11 mouse cellular contexts compared by ENCODE assay signal in the genomic region with DNA sequence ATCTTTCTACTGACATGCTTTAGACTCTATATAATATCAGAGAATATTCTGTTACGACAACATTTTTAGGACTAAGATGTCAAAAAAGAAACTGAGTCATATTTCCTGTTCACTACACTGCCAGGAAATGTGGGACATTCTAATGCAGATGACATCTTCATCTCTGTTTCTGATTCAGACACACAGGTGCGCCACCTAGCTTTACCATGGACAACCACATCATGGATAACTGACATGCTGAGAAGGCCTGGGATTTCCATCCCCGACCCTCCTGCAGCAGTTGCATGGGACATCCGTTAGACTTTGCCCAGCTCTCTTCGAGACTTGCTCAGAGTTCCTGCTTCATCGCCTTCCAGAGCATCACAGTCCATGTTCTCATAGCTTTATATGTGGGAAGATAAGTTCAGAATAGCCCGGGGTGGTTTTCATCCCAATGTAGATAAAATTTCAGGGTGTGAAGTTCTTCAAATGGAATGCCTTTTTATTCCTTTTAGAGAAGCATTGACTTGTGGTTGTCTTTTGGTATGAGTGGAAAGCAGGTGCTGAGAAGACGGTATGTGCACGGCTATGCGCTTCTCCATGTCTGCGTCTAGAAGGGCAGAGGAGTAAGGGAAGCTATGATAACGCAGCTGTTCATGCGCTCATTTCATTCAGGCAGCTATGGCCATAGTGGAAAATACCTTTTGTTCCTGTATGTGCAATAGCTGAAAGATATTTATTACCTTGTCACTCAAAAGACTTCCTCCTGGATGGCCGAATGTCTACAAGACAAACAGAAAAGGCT.
DNase-seq lines count a peak whose midpoint lies in the region; ATAC-seq and TF ChIP-seq lines count a peak whose summit lies in the region.
"Had no signal": no experiment of that assay in that cellular context is flagged by ENCODE, and none has a peak within 500 bp of the region (broad histone marks: within the 10 kb centered on the region; RNA-seq: fewer than 3 reads in every experiment).

No protein-coding gene starts in this region.

- H3K4me3 ChIP-seq in kidney, embryonic 16.5 days (ENCODE audit: low read length) = no peak overlapping the region
- no peak overlapping the region for H3K4me3 ChIP-seq in CH12.LX (replicated peaks in 1 of 3; ENCODE audit: low read depth in 2 of 3, low read length in 2 of 3, poor library complexity in 1 of 3)
- H3K4me3 ChIP-seq: forebrain, embryonic 15.5 days had no signal

- no peaks in the 10 kb centered on the region for H3K79me2 ChIP-seq in CH12.LX (replicated peaks; ENCODE audit: control insufficient read depth, extremely low read depth, insufficient read depth, poor library complexity, severe bottlenecking)

- peak in 1 of 2 experiments; percentile 61; a peak in 2 of 4 replicates for TF ChIP-seq CTCF in CH12.LX (conservative IDR thresholded peaks at IDR 0.05 in 1 of 2, IDR thresholded peaks at IDR 0.05 in 1 of 2; ENCODE audit: low read depth in 2 of 2, low read length in 2 of 2)

- no peaks in the 10 kb centered on the region for H3K4me1 ChIP-seq in kidney, embryonic 16.5 days (ENCODE audit: insufficient read depth, low read length)
- H3K4me1 ChIP-seq in CH12.LX (ENCODE audit: control insufficient read depth in 1 of 2, insufficient read depth in 2 of 2) = peaks cover 2 to 10% of the 10 kb centered on the region in 2 experiments; a peak in 1 of 4 replicates

- no peak for ATAC-seq in kidney, embryonic 16.5 days (ENCODE audit: low FRiP score, low TSS enrichment)
- ATAC-seq: activated CD4-positive, CD25-positive, alpha-beta regulatory T cell, adult 4 months; forebrain, embryonic 15.5 days; hindbrain, embryonic 16.5 days had no signal

- no peaks in the 10 kb centered on the region for H3K27me3 ChIP-seq in kidney, embryonic 16.5 days (ENCODE audit: insufficient read depth, low read length)
- H3K27me3 ChIP-seq in CH12.LX (replicated peaks) = no peaks in the 10 kb centered on the region
- H3K27me3 ChIP-seq: forebrain, embryonic 15.5 days had no signal

- no peak overlapping the region for H3K4me2 ChIP-seq in kidney, embryonic 16.5 days (replicated peaks; ENCODE audit: low read depth, low read length)
- H3K4me2 ChIP-seq in CH12.LX (ENCODE audit: insufficient read depth, low read depth, poor library complexity, severe bottlenecking) = no peak overlapping the region
- H3K4me2 ChIP-seq: forebrain, embryonic 15.5 days had no signal

- no peaks in the 10 kb centered on the region for H3K36me3 ChIP-seq in kidney, embryonic 16.5 days (ENCODE audit: insufficient read depth, low read length)
- no peaks in the 10 kb centered on the region for H3K36me3 ChIP-seq in CH12.LX (replicated peaks in 1 of 2; ENCODE audit: control insufficient read depth in 1 of 2, insufficient read depth in 1 of 2, low read length in 1 of 2)
- H3K36me3 ChIP-seq: forebrain, embryonic 15.5 days had no signal

- in situ Hi-C loops in CH12.LX (cut with MboI; ENCODE audit: low pct_ligation_motif_present, low pct_unique_long_range_greater_than_20kb, low sequenced_read_pairs) = no loop called here

- dilution Hi-C loops in CH12.LX (cut with MboI; ENCODE audit: extremely low pct_ligation_motif_present, extremely low pct_unique_long_range_greater_than_20kb, low sequenced_read_pairs) = no loop called here

- TF ChIP-seq POLR2A in CH12.LX (IDR thresholded peaks at IDR 0.05; ENCODE audit: low read depth, low read length) = no peak

- H3K27ac ChIP-seq in kidney, embryonic 16.5 days (ENCODE audit: low read length) = no peak overlapping the region
- H3K27ac ChIP-seq in CH12.LX (ENCODE audit: insufficient read depth, low read depth) = no peak overlapping the region
- H3K27ac ChIP-seq: forebrain, embryonic 15.5 days had no signal

- WGBS in kidney, embryonic 16.5 days = 70% methylated on average over 14 of the region's 14 CpGs

- peak; percentile 53 for TF ChIP-seq RAD21 in CH12.LX (IDR thresholded peaks at IDR 0.05; ENCODE audit: low read depth, low read length)

- DNase-seq in cerebellum, postnatal 10 days = peak; percentile 62
- no peak for DNase-seq in cerebellum, adult 11-12 months
- DNase-seq in kidney, adult 9 months = peak; percentile 24
- peak; percentile 32 for DNase-seq in CH12.LX (ENCODE audit: extremely low read depth)
- peak; percentile 46 for DNase-seq in embryo, embryonic 10.5 days (ENCODE audit: low spot score)
- no peak for DNase-seq in spleen, postnatal 36 days (ENCODE audit: low spot score in 2 of 2)
- no peak for DNase-seq in c-Kit-positive CD71-positive TER-119-positive erythroid progenitor cells, embryonic 14.5 days (ENCODE audit: low spot score)

- no peak overlapping the region for H3K9ac ChIP-seq in kidney, embryonic 16.5 days (replicated peaks; ENCODE audit: low read length)
- H3K9ac ChIP-seq in CH12.LX (ENCODE audit: insufficient read depth, low read depth) = no peak overlapping the region
- H3K9ac ChIP-seq: forebrain, embryonic 15.5 days had no signal

- no peaks in the 10 kb centered on the region for H3K9me3 ChIP-seq in kidney, embryonic 16.5 days (ENCODE audit: low read length)
- H3K9me3 ChIP-seq in CH12.LX (replicated peaks; ENCODE audit: low read length) = no peaks in the 10 kb centered on the region
- H3K9me3 ChIP-seq: forebrain, embryonic 15.5 days had no signal

- no peak for TF ChIP-seq EP300 in CH12.LX (IDR thresholded peaks at IDR 0.05; ENCODE audit: low read length)

TF ChIP-seq in CH12.LX, 34 proteins besides CTCF, POLR2A, EP300 and RAD21:
- TF ChIP-seq SMC3 (IDR thresholded peaks at IDR 0.05; ENCODE audit: low read depth, low read length) (peak; percentile 57), MYC (IDR thresholded peaks at IDR 0.05; ENCODE audit: low read depth, low read length) (0 out of 2 replicates have a peak, but pooled peaks have one; percentile 22), MAFK (IDR thresholded peaks at IDR 0.05; ENCODE audit: insufficient replicate concordance, low read length) (no peak), MEF2A (IDR thresholded peaks at IDR 0.05; ENCODE audit: borderline replicate concordance, low read depth, low read length) (0 out of 2 replicates have a peak, but pooled peaks have one; percentile 10)

Comparison
In these comparisons a context has a peak if more than half of its experiments do, and no peak if none do; other contexts are left out.
1. DNase-seq: peak in cerebellum, postnatal 10 days (2 of 2), kidney, adult 9 months (single experiment), CH12.LX (single experiment) and embryo, embryonic 10.5 days (single experiment); none in cerebellum, adult 11-12 months (single experiment), spleen, postnatal 36 days (0 of 2) and c-Kit-positive CD71-positive TER-119-positive erythroid progenitor cells, embryonic 14.5 days (single experiment).